Mouse (Mus musculus) kidney, postnatal 36 days (tissue): ENCODE results near the gene Igsf9b.

ENCODE experiments used
- DNase-seq, 2 experiments: peaks; one replicate each; pipeline ENCODE4 v3.0.0; 2021 to 2022; ENCODE audit warnings: mixed read lengths in 2 of 2

Igsf9b gene

DNA sequence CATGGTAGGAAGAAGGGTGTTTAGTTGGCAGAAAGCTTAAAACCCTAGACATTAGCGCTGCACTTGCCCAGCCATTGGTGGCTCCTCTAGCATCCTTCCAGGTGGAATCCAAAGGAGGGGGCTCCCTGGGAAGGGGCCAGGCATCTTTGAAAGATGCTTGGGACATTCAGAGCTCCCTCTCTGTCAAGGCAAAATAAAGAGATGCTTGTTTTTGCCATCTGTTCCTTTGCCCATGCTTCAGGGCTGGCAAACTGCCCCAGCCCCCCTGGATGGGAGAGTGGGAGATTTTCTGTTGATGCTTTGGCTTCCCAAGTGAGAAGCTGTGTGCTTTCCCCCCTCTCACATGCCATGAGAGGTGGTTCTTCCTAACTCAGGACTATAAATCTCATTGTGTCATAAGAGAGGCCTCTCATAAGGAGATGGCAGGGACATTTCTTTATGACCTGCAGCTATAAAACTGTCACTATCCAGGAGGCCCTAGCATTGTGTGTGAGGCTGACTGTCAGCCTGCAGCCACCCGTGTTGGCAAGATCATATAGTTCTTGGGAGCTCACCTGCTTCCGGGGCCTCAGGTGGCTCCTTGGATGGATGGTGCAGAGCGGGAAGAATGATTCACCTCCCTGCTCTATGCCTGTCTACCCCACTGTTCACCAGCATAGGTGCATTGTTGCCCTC lies 38.1 kb downstream of the Igsf9b start:
- no peak for DNase-seq

DNA sequence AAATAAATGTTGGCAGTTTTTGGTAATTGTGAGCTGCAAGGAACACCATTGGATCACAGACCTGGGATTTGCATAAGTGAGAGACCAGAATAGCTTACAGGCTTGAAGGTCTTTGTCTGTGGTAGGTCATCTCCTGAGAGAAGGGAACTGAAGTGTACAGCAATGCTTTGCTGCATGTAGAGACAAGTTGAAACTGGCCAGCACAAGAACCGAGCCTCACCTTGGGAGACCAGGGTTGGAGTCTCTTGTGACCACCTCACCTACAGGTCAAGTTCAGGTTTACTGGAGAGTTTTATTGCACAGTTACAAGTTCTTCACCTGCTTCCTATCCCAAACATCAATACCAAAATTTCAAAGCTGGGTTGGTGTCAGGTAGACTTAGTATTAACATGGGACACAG lies 40.2 kb downstream of the Igsf9b start:
- no peak for DNase-seq

- DNase-seq: no peak
These were observed 47.7 kb downstream of the Igsf9b start for GRCm38 (mm10) chr9:27346541-27347269.

DNA sequence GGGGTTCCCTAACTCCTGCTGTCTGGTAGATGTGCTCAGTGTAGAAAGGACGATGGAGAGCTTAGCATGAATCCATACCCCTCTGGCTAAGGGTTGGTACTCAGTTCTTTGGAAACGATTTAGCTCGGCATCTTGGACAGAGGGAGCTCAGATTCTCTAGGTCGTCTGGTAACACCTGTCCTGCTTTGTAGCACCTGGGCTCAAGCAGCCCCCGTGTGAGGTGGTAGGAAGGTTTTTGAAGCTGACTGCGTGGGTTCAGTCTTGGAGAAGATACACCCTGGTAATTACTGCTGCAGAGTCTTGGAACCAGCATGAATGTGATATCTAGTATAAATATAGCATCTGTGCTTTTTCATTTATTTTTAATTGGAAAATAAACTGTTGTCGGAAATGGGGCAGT lies 54.1 kb downstream of the Igsf9b start:
- no peak for DNase-seq

GRCm38 (mm10) chr9:27357893-27358292 lies 58.9 kb downstream of the Igsf9b start:
- DNase-seq: no peak

GRCm38 (mm10) chr9:27367231-27367630 lies 68.2 kb downstream of the Igsf9b start:
- peak in 1 of 2 experiments; percentile 15 for DNase-seq

DNA sequence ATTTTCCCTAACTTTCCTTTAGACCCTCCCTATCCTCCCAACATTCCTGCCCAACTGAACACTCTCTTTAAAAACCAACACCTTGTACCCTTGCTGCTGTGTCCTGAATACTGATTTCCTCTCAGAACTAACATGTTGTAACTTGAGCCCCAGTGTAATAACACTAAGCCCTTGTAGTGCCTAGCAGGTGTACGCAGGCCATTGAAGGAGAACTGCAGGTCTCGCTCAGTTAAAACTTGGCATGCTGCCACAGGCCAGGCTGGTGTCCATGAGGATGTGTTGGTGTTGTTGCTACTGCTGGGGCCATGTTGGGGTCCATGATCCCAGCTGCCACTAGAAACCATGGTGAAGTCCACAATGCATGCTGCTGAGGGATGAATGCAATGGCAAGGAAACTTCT lies 70.1 kb downstream of the Igsf9b start:
- peak in 1 of 2 experiments; percentile 10 for DNase-seq

- DNase-seq: no peak
These were observed 76.7 kb downstream of the Igsf9b start for GRCm38 (mm10) chr9:27375746-27376145.

DNA sequence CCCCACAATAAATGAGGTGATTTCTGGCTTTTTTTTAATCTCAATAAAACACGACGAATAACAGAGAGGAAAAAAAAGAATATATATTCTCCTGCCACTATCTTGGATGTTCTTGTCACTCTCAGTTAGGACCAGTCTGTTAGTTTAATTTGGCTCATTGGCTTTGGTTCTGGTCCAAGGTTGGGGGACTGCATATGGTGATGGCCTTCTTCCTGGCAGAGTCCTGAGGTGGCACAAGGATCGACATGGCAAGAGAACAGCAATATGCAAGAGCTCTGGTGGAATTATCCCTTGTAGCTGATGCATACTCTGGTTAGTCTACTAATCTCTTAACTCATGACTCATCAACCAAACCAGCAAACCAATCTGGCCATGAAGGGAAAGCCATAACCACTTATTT lies 87.9 kb downstream of the Igsf9b start:
- DNase-seq: no peak

DNA sequence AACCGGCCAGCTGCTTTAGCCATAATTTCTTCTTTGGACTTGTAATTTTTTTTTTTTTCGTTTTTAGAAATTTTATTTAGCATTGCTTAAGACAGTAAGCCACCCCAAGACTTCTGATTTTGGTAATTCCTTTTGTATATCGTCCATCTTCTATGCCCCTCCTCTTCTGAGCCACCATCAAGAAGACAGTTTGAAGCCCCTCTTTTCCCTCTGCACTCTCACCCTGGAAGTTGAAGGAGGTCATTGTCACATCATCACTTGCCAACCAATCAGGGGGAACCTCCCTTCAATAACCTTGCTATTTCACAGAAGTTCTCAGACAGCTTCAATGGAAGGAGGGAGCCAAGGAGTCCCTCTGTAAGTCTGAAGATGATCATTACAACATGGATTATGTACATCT lies 97.5 kb downstream of the Igsf9b start, which contains the start of gene Spata19:
Gene Spata19, plus strand, starts transcription at position 301 of the 400 bp plus-strand sequence.
- DNase-seq: no peak

DNA sequence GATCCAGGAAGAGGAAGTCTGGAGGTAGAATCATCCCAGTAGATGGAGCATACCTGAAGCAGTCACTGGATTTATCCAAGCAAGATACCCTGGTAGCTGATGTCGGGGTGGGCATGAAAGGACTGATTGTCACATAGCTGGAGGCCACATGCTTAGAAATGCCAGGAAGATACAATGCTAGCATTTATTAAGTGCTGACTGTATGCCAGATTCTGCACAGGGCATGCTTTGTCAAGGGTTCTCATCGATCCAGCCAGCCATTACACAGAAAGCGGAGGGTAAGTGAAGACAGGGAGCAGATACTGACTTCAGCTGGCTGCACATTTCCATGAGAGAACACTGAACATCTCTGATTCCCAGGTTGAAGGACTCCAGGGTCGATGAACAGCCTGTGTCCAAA lies 102.2 kb downstream of the Igsf9b start:
- no peak for DNase-seq
